Mouse (Mus musculus): ENCODE data around the gene Dazap1. TPM values are rescaled to one million over a fixed set of nuclear protein-coding genes. Genes with fewer than 3 reads are reported as not detected.

Dazap1 gene
- total and polyA plus RNA-seq, 3 experiments, result 159 to 236 TPM; not detected in 1

DNA sequence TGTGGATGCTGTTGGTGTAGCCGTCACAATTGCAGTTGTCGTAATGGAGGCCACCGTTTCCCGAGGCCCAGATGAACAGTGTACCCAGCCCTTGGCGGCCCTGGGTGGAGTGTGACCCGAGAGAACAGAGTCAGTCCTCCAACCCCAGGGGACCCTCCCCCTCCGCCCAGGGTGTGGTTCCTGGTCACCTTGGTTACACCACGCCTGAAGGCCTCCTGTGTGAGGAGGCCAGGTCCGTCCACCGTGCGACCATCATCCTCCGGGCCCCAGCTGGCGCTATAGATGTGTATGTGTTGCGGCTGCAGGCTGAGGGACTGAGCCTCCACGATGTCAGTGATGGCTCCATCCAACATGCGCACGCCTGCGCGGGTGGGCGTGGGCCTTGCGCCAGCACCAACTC is 63.8 kb downstream of the Dazap1 start:
- Histone ChIP-seq H3K9ac (ENCODE audit: control insufficient read depth, low read depth, low read length, poor library complexity, severe bottlenecking) (no peak overlapping the region), H3K4me3 (ENCODE audit: control insufficient read depth in 1 of 2, insufficient read depth in 1 of 2, low read depth in 2 of 2, low read length in 2 of 2) (no peak overlapping the region), H3K79me2 (ENCODE audit: control insufficient read depth, insufficient read depth, low read length, poor library complexity) (peaks cover 21% of the 10 kb centered on the region), H3K27me3 (ENCODE audit: control insufficient read depth in 1 of 2, insufficient read depth in 2 of 2, low read length in 2 of 2) (no peaks in the 10 kb centered on the region), H3K9me3 (replicated peaks; ENCODE audit: insufficient read depth, low read length) (no peaks in the 10 kb centered on the region), H3K4me1 (ENCODE audit: control insufficient read depth in 1 of 2, insufficient read depth in 2 of 2, low read length in 2 of 2) (peaks cover 0 to 20% of the 10 kb centered on the region in 2 experiments; a peak in 3 of 4 replicates), H3K27ac (ENCODE audit: control insufficient read depth, low read depth, low read length) (no peak overlapping the region), H3K36me3 (ENCODE audit: control insufficient read depth in 1 of 2, insufficient read depth in 2 of 2, low read length in 2 of 2) (peaks cover 0 to 5% of the 10 kb centered on the region in 2 experiments; a peak in 1 of 4 replicates)
- no peak for TF ChIP-seq USF2 (IDR thresholded peaks at IDR 0.05; ENCODE audit: borderline replicate concordance in 1 of 2, insufficient read depth in 1 of 2, low read depth in 1 of 2, low read length in 2 of 2)
- no peak for TF ChIP-seq CTCF (IDR thresholded peaks at IDR 0.05 in 2 of 3, conservative IDR thresholded peaks at IDR 0.05 in 1 of 3; ENCODE audit: control insufficient read depth in 1 of 3, insufficient read depth in 1 of 3, low read depth in 2 of 3, low read length in 3 of 3, poor library complexity in 1 of 3, severe bottlenecking in 1 of 3)
- no peak for TF ChIP-seq CHD1 (IDR thresholded peaks at IDR 0.05; ENCODE audit: low read depth, low read length)
- no peak for TF ChIP-seq MAZ (IDR thresholded peaks at IDR 0.05; ENCODE audit: low read depth, low read length)
- no peak for TF ChIP-seq MXI1 (IDR thresholded peaks at IDR 0.05; ENCODE audit: low read depth, low read length)
- no peak for TF ChIP-seq MYB (IDR thresholded peaks at IDR 0.05; ENCODE audit: low read depth, low read length)
- TF ChIP-seq E2F4 (IDR thresholded peaks at IDR 0.05; ENCODE audit: borderline replicate concordance, low read depth, low read length), result no peak
- no peak for TF ChIP-seq MAX (IDR thresholded peaks at IDR 0.05; ENCODE audit: low read length)
- TF ChIP-seq RCOR1 (IDR thresholded peaks at IDR 0.05; ENCODE audit: low read depth, low read length), result no peak
- no peak for TF ChIP-seq CHD2 (IDR thresholded peaks at IDR 0.05; ENCODE audit: low read length)
- no peak for TF ChIP-seq ZKSCAN1 (IDR thresholded peaks at IDR 0.05; ENCODE audit: low read depth, low read length)
- no peak for DNase-seq (ENCODE audit: low read depth, low spot score)

DNA sequence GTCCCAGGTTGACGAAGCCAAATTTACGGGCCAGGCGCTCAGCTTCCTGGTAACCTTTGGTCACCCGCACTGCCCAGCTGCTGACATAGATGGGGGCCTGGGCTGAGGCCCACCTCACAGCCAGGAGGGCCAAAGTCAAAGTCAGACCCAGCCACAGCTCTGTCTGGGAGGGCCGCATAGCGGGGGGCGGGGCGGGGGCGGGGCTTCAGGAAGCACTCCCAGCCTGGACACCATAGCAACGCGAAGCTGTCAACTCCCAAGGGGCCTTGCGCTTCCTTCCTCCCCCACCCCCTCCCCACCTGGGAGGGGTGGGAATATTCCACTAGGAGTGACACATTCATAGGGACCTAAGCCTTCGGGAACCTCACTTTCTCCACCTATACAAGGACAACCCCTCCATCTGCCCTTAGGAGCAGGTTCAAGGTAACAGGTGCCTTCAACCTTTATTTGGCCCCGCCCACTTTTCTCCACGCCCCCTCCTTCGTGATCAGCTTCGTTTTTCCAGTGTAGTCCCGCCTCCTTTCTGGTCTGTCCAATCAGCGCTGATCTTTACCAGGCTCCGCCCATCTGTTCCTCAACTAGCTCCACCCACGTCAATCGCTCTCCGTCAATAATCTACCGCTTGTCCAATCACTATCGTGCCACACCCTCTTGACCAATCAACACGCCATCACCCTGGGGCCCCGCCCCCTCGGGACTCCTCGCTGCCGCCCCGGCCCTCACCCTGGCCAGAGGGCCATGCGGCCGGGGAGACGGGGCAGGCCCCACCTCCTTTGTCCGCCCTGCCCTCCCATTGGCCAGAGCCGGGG is 68.2 kb downstream of the Dazap1 start, which contains the start of the genes Pcsk4 and Reep6:
TSS of gene Pcsk4 (minus strand) at position 226 of the 809 bp plus-strand sequence.
TSS of gene Reep6 (plus strand) at position 681 of the 809 bp plus-strand sequence.
- H3K36me3 ChIP-seq (ENCODE audit: control insufficient read depth in 1 of 2, insufficient read depth in 2 of 2, low read length in 2 of 2), result peaks cover 0 to 22% of the 10 kb centered on the region in 2 experiments; a peak in 2 of 4 replicates
- peak within 1 kb of the TSS; percentile 72 to 96 for H3K4me3 ChIP-seq (ENCODE audit: control insufficient read depth in 1 of 2, insufficient read depth in 1 of 2, low read depth in 2 of 2, low read length in 2 of 2)
- no peaks in the 10 kb centered on the region for H3K9me3 ChIP-seq (replicated peaks; ENCODE audit: insufficient read depth, low read length)
- H3K27ac ChIP-seq (ENCODE audit: control insufficient read depth, low read depth, low read length), result no peak within 1 kb of the TSS; the same call in 1 of the 2 replicates
- peak within 1 kb of the TSS; percentile 82 for H3K9ac ChIP-seq (ENCODE audit: control insufficient read depth, low read depth, low read length, poor library complexity, severe bottlenecking)
- peak; percentile 99 for DNase-seq (ENCODE audit: low read depth, low spot score)
- H3K4me1 ChIP-seq (ENCODE audit: control insufficient read depth in 1 of 2, insufficient read depth in 2 of 2, low read length in 2 of 2), result peaks cover 14 to 25% of the 10 kb centered on the region in 2 experiments
- H3K27me3 ChIP-seq (ENCODE audit: control insufficient read depth in 1 of 2, insufficient read depth in 2 of 2, low read length in 2 of 2), result no peaks in the 10 kb centered on the region
- peaks cover 2% of the 10 kb centered on the region; the same call in 1 of the 2 replicates for H3K79me2 ChIP-seq (ENCODE audit: control insufficient read depth, insufficient read depth, low read length, poor library complexity)
- TF ChIP-seq ELF1 (IDR thresholded peaks at IDR 0.05; ENCODE audit: low read depth, low read length) (peak; percentile 37), UBTF (IDR thresholded peaks at IDR 0.05; ENCODE audit: borderline replicate concordance, insufficient read depth, low read depth, low read length) (0 out of 2 replicates have a peak, but pooled peaks have one; percentile 7), RAD21 (IDR thresholded peaks at IDR 0.05; ENCODE audit: low read depth, low read length) (no peak), POLR2A (IDR thresholded peaks at IDR 0.05; ENCODE audit: control insufficient read depth in 1 of 2, insufficient read depth in 1 of 2, low read depth in 1 of 2, low read length in 2 of 2, poor library complexity in 1 of 2) (no peak), MXI1 (IDR thresholded peaks at IDR 0.05; ENCODE audit: low read depth, low read length) (peak; percentile 81), EP300 (IDR thresholded peaks at IDR 0.05; ENCODE audit: low read depth in 1 of 2, low read length in 2 of 2) (no peak), ETS1 (IDR thresholded peaks at IDR 0.05; ENCODE audit: low read depth, low read length) (no peak), SMC3 (IDR thresholded peaks at IDR 0.05; ENCODE audit: low read depth, low read length) (no peak), TAL1 (IDR thresholded peaks at IDR 0.05; ENCODE audit: low read length) (no peak), ZC3H11A (IDR thresholded peaks at IDR 0.05; ENCODE audit: low read depth, low read length) (no peak), MAFK (IDR thresholded peaks at IDR 0.05; ENCODE audit: borderline replicate concordance, low read depth, low read length) (no peak), MAZ (IDR thresholded peaks at IDR 0.05; ENCODE audit: low read depth, low read length) (peak; percentile 53; the same call in 1 of the 2 replicates), CHD2 (IDR thresholded peaks at IDR 0.05; ENCODE audit: low read length) (no peak), KAT2A (conservative IDR thresholded peaks at IDR 0.05; ENCODE audit: low read depth, low read length) (no peak), NELFE (IDR thresholded peaks at IDR 0.05; ENCODE audit: low read depth, low read length) (no peak), TCF12 (IDR thresholded peaks at IDR 0.05; ENCODE audit: low read depth, low read length) (no peak), HCFC1 (IDR thresholded peaks at IDR 0.05; ENCODE audit: low read depth, low read length) (peak; percentile 42), ZMIZ1 (IDR thresholded peaks at IDR 0.05; ENCODE audit: low read depth, low read length) (no peak), NRF1 (IDR thresholded peaks at IDR 0.05; ENCODE audit: insufficient read depth, low read depth, low read length, poor library complexity, severe bottlenecking) (no peak), MYC (IDR thresholded peaks at IDR 0.05; ENCODE audit: low read depth, low read length) (0 out of 2 replicates have a peak, but pooled peaks have one; percentile 50), CTCF (IDR thresholded peaks at IDR 0.05 in 2 of 3, conservative IDR thresholded peaks at IDR 0.05 in 1 of 3; ENCODE audit: control insufficient read depth in 1 of 3, insufficient read depth in 1 of 3, low read depth in 2 of 3, low read length in 3 of 3, poor library complexity in 1 of 3, severe bottlenecking in 1 of 3) (no peak), BHLHE40 (IDR thresholded peaks at IDR 0.05; ENCODE audit: borderline replicate concordance, low read depth, low read length) (no peak)

Measured in MEL (cell line).